Mouse (Mus musculus): ENCODE results near the gene Dusp16. TPM values are rescaled to one million over a fixed set of nuclear protein-coding genes. Genes with fewer than 3 reads are reported as not detected.

The Dusp16 gene
- total RNA-seq, 1 experiment = 10.3 TPM

GRCm38 (mm10) chr6:134830776-134831175, 38.4 kb upstream of the Dusp16 start:
- Histone ChIP-seq H3K9ac (ENCODE audit: insufficient read depth, low read depth, low read length, poor library complexity, severe bottlenecking) (peak overlapping the region; percentile 77; the same call in 1 of the 2 replicates), H3K4me1 (ENCODE audit: control insufficient read depth in 2 of 2, insufficient read depth in 2 of 2, low read length in 2 of 2, poor library complexity in 1 of 2) (peaks cover 2 to 6% of the 10 kb centered on the region in 2 experiments; a peak in 3 of 4 replicates), H3K9me3 (ENCODE audit: control insufficient read depth, insufficient read depth, low read depth, low read length) (no peaks in the 10 kb centered on the region), H3K4me3 (ENCODE audit: insufficient read depth in 1 of 2, low read depth in 1 of 2, low read length in 2 of 2, poor library complexity in 1 of 2, severe bottlenecking in 1 of 2) (peak overlapping the region; percentile 82), H3K27ac (ENCODE audit: insufficient read depth, low read depth, low read length, poor library complexity, severe bottlenecking) (no peak overlapping the region), H3K36me3 (ENCODE audit: control insufficient read depth, insufficient read depth, low read length, poor library complexity, severe bottlenecking) (no peaks in the 10 kb centered on the region)
- in situ Hi-C loops (cut with MboI; ENCODE audit: low sequenced_read_pairs in 2 of 2, unreplicated experiment in 2 of 2) = loop anchor here in 1 of 2 experiments (25.0 kb wide), 1 partner anchor 168 kb away; no protein-coding TSS in a partner anchor
- no peak for DNase-seq (ENCODE audit: low read depth, low spot score)
- TF ChIP-seq CHD2 (IDR thresholded peaks at IDR 0.05; ENCODE audit: low read depth, low read length) = no peak
- TF ChIP-seq HCFC1 (IDR thresholded peaks at IDR 0.05; ENCODE audit: borderline replicate concordance, insufficient read depth, low read length) = no peak
- no peak for TF ChIP-seq ZC3H11A (IDR thresholded peaks at IDR 0.05; ENCODE audit: borderline replicate concordance, low read depth, low read length)
- TF ChIP-seq MAFK (IDR thresholded peaks at IDR 0.05; ENCODE audit: insufficient read depth, low read depth, low read length) = no peak
- no peak for TF ChIP-seq ZNF384 (IDR thresholded peaks at IDR 0.05; ENCODE audit: low read depth, low read length)

- in situ Hi-C loops (cut with MboI; ENCODE audit: low sequenced_read_pairs in 2 of 2, unreplicated experiment in 2 of 2) = loop anchor here in 1 of 2 experiments (25.0 kb wide), 1 partner anchor 168 kb away; no protein-coding TSS in a partner anchor
- H3K27ac ChIP-seq (ENCODE audit: insufficient read depth, low read depth, low read length, poor library complexity, severe bottlenecking) = no peak within 1 kb of the TSS
Measured at GRCm38 (mm10) chr6:134829786-134830700, 37.6 kb upstream of the Dusp16 start, which contains the start of gene Crebl2. TSS of gene Crebl2 (plus strand) at chr6:134830154.

GRCm38 (mm10) chr6:134822844-134823243, 30.4 kb upstream of the Dusp16 start:
- TF ChIP-seq CHD2 (IDR thresholded peaks at IDR 0.05; ENCODE audit: low read depth, low read length) (no peak), ZNF384 (IDR thresholded peaks at IDR 0.05; ENCODE audit: low read depth, low read length) (no peak), MAFK (IDR thresholded peaks at IDR 0.05; ENCODE audit: insufficient read depth, low read depth, low read length) (no peak), ZC3H11A (IDR thresholded peaks at IDR 0.05; ENCODE audit: borderline replicate concordance, low read depth, low read length) (no peak), HCFC1 (IDR thresholded peaks at IDR 0.05; ENCODE audit: borderline replicate concordance, insufficient read depth, low read length) (no peak)
- Histone ChIP-seq H3K9me3 (ENCODE audit: control insufficient read depth, insufficient read depth, low read depth, low read length) (no peaks in the 10 kb centered on the region), H3K27ac (ENCODE audit: insufficient read depth, low read depth, low read length, poor library complexity, severe bottlenecking) (no peak overlapping the region), H3K9ac (ENCODE audit: insufficient read depth, low read depth, low read length, poor library complexity, severe bottlenecking) (no peak overlapping the region), H3K4me1 (ENCODE audit: control insufficient read depth in 2 of 2, insufficient read depth in 2 of 2, low read length in 2 of 2, poor library complexity in 1 of 2) (peaks cover 2 to 6% of the 10 kb centered on the region in 2 experiments; a peak in 3 of 4 replicates), H3K36me3 (ENCODE audit: control insufficient read depth, insufficient read depth, low read length, poor library complexity, severe bottlenecking) (no peaks in the 10 kb centered on the region), H3K4me3 (ENCODE audit: insufficient read depth in 1 of 2, low read depth in 1 of 2, low read length in 2 of 2, poor library complexity in 1 of 2, severe bottlenecking in 1 of 2) (no peak overlapping the region)
- in situ Hi-C loops (cut with MboI; ENCODE audit: low sequenced_read_pairs in 2 of 2, unreplicated experiment in 2 of 2) = no loop called here
- DNase-seq (ENCODE audit: low read depth, low spot score) = no peak

More at GRCm38 (mm10) chr6:134829786-134830700, 37.6 kb upstream of the Dusp16 start, which contains the start of gene Crebl2:
- peak; percentile 96 for DNase-seq (ENCODE audit: low read depth, low spot score)
- Histone ChIP-seq H3K36me3 (ENCODE audit: control insufficient read depth, insufficient read depth, low read length, poor library complexity, severe bottlenecking) (no peaks in the 10 kb centered on the region), H3K9me3 (ENCODE audit: control insufficient read depth, insufficient read depth, low read depth, low read length) (no peaks in the 10 kb centered on the region), H3K4me1 (ENCODE audit: control insufficient read depth in 2 of 2, insufficient read depth in 2 of 2, low read length in 2 of 2, poor library complexity in 1 of 2) (peaks cover 2 to 7% of the 10 kb centered on the region in 2 experiments; a peak in 3 of 4 replicates), H3K9ac (ENCODE audit: insufficient read depth, low read depth, low read length, poor library complexity, severe bottlenecking) (peak within 1 kb of the TSS; percentile 77), H3K4me3 (ENCODE audit: insufficient read depth in 1 of 2, low read depth in 1 of 2, low read length in 2 of 2, poor library complexity in 1 of 2, severe bottlenecking in 1 of 2) (peak within 1 kb of the TSS; percentile 82 to 93)
- TF ChIP-seq MAFK (IDR thresholded peaks at IDR 0.05; ENCODE audit: insufficient read depth, low read depth, low read length) (0 out of 2 replicates have a peak, but pooled peaks have one; percentile 4), ZNF384 (IDR thresholded peaks at IDR 0.05; ENCODE audit: low read depth, low read length) (no peak), HCFC1 (IDR thresholded peaks at IDR 0.05; ENCODE audit: borderline replicate concordance, insufficient read depth, low read length) (peak; percentile 100), ZC3H11A (IDR thresholded peaks at IDR 0.05; ENCODE audit: borderline replicate concordance, low read depth, low read length) (no peak), CHD2 (IDR thresholded peaks at IDR 0.05; ENCODE audit: low read depth, low read length) (peak; percentile 57)

- no peaks in the 10 kb centered on the region for H3K36me3 ChIP-seq (ENCODE audit: control insufficient read depth, insufficient read depth, low read length, poor library complexity, severe bottlenecking)
- TF ChIP-seq MAFK (IDR thresholded peaks at IDR 0.05; ENCODE audit: insufficient read depth, low read depth, low read length) (no peak), ZC3H11A (IDR thresholded peaks at IDR 0.05; ENCODE audit: borderline replicate concordance, low read depth, low read length) (no peak), CHD2 (IDR thresholded peaks at IDR 0.05; ENCODE audit: low read depth, low read length) (no peak), ZNF384 (IDR thresholded peaks at IDR 0.05; ENCODE audit: low read depth, low read length) (no peak), HCFC1 (IDR thresholded peaks at IDR 0.05; ENCODE audit: borderline replicate concordance, insufficient read depth, low read length) (no peak)
- no peak for DNase-seq (ENCODE audit: low read depth, low spot score)
- no peaks in the 10 kb centered on the region for H3K9me3 ChIP-seq (ENCODE audit: control insufficient read depth, insufficient read depth, low read depth, low read length)
- no peak overlapping the region for H3K4me3 ChIP-seq (ENCODE audit: insufficient read depth in 1 of 2, low read depth in 1 of 2, low read length in 2 of 2, poor library complexity in 1 of 2, severe bottlenecking in 1 of 2)
- in situ Hi-C loops (cut with MboI; ENCODE audit: low sequenced_read_pairs in 2 of 2, unreplicated experiment in 2 of 2) = no loop called here
- no peaks in the 10 kb centered on the region for H3K4me1 ChIP-seq (ENCODE audit: control insufficient read depth in 2 of 2, insufficient read depth in 2 of 2, low read length in 2 of 2, poor library complexity in 1 of 2)
- H3K9ac ChIP-seq (ENCODE audit: insufficient read depth, low read depth, low read length, poor library complexity, severe bottlenecking) = no peak overlapping the region
- H3K27ac ChIP-seq (ENCODE audit: insufficient read depth, low read depth, low read length, poor library complexity, severe bottlenecking) = no peak overlapping the region
Measured at GRCm38 (mm10) chr6:134820411-134820810, 28.0 kb upstream of the Dusp16 start.

All from ES-E14 (cell line).